1 mouse cellular context compared by ENCODE assay signal in the genomic region with DNA sequence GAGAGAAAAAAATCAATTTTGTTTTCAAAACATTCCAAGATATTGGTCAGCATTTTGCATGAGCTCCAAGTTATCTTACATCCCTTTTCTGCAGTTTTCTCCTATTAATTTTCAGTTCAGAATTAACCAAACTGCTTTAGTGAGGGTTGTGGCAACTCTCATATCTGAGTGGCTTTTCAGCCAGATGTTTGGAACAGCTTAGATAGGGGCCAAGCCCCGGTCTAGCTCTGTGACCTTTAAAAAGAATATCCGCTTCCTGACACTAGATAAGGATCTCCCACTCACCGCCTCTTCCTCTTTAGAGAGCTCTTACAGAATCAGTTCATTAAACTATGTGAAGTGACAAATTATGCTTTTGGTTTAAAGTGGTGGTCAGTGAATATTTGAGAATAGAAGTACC.
TF ChIP-seq lines count a peak whose summit lies in the region.

No protein-coding gene starts in this region.

TF ChIP-seq in MEL, 35 proteins besides CTCF, POLR2A, EP300 and RAD21 (continued from another document):
- peak; percentile 93 for TF ChIP-seq GATA1 (IDR thresholded peaks at IDR 0.05; ENCODE audit: low read depth, low read length)
